Mouse (Mus musculus): ENCODE measurements at regions not wholly inside any gene's neighbourhood (a gene's known extent, or its start where the extent isn't known, plus 50 kb on each side); places are given as distances from the start of the nearest gene placed in this dataset.

- Histone ChIP-seq H3K4me1 (no peaks in the 10 kb centered on the region), H3K4me2 (no peak overlapping the region), H3K4me3 (replicated peaks) (no peak overlapping the region), H3K9me3 (no peaks in the 10 kb centered on the region), H3K9ac (no peak overlapping the region), H3K27ac (no peak overlapping the region), H3K27me3 (replicated peaks) (no peaks in the 10 kb centered on the region), H3K36me3 (no peaks in the 10 kb centered on the region)
- 58% methylated on average over 4 of the region's 4 CpGs for WGBS
- no peak for ATAC-seq (ENCODE audit: insufficient read depth, low FRiP score, low read depth)
These were observed 204.6 kb upstream of the Mme start for GRCm38 (mm10) chr3:63036691-63037090.

DNA sequence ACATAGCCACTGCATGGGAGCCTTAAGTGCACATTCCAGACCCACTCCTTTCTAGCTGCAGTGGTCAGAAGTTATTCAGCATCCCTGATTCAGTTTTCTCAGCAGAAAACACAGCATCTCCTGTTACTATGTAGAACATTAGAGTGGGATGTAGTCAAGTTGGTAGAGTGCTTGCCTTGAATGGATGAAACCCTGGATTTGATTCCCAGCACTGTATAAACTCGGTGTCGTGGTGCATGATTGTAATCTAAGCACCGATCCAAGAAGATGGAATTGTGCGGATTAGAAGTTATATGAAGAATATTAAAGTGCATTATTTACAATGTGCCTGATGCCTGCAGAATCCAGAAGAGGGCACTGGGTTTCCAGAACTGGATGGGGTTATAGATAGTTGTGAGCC is 170.6 kb upstream of the Mme start:
- 89% methylated on average over 4 of the region's 4 CpGs for WGBS

GRCm38 (mm10) chr3:63073051-63073450 is 168.3 kb upstream of the Mme start:
- Histone ChIP-seq H3K4me2 (no peak overlapping the region), H3K4me1 (no peaks in the 10 kb centered on the region), H3K36me3 (no peaks in the 10 kb centered on the region), H3K4me3 (replicated peaks) (no peak overlapping the region), H3K9ac (no peak overlapping the region), H3K9me3 (no peaks in the 10 kb centered on the region), H3K27me3 (replicated peaks) (no peaks in the 10 kb centered on the region), H3K27ac (no peak overlapping the region)
- ATAC-seq (ENCODE audit: insufficient read depth, low FRiP score, low read depth), result no peak

More for the DNA sequence above, 170.6 kb upstream of the Mme start:
- Histone ChIP-seq H3K4me2 (no peak overlapping the region), H3K4me3 (replicated peaks) (no peak overlapping the region), H3K27me3 (replicated peaks) (no peaks in the 10 kb centered on the region), H3K27ac (no peak overlapping the region), H3K9ac (no peak overlapping the region), H3K36me3 (no peaks in the 10 kb centered on the region), H3K4me1 (no peaks in the 10 kb centered on the region), H3K9me3 (no peaks in the 10 kb centered on the region)
- no peak for ATAC-seq (ENCODE audit: insufficient read depth, low FRiP score, low read depth)

DNA sequence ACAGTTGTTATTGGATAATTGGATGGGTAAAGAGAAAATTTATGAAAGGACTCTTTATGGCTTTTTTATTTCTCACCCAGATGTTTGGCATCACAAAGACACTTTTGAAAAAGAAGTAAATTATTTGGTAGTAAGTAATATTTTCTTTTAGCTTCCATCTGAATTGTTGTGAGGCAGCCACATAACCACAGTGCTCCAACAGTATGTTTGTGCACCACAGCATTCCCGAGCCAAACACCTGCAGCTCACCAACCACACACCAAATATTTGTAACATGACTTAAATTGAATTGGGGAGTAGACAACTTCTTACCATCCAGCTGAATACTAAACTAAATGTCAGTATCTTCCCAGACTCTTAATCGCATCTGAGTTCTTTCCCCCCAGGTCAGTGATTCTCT is 163.2 kb upstream of the Mme start:
- Histone ChIP-seq H3K27ac (no peak overlapping the region), H3K4me1 (no peaks in the 10 kb centered on the region), H3K4me2 (no peak overlapping the region), H3K4me3 (replicated peaks) (no peak overlapping the region), H3K27me3 (replicated peaks) (no peaks in the 10 kb centered on the region), H3K9ac (no peak overlapping the region), H3K9me3 (no peaks in the 10 kb centered on the region), H3K36me3 (no peaks in the 10 kb centered on the region)
- ATAC-seq (ENCODE audit: insufficient read depth, low FRiP score, low read depth), result no peak
- 76% methylated on average over 2 of the region's 2 CpGs for WGBS

DNA sequence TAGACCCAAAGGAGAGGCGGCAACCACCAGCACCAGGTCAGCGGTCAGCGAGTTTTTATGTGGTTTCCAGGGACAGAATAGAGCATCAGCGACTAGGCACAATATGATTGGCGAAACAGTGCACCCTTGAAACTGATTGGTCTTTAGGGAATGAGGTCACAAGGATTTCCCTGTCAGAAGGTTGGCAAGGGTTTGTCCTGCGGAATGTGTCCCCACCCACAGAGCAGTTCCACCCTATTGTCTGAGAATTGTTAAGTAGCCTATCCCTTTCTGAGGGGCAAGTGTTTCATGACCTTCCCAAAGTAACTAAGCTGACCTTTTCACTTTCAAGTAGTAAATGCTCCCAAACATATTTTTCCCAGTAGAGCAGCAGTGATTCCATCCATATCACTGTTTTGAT is 159.2 kb upstream of the Mme start:
- Histone ChIP-seq H3K4me2 (no peak overlapping the region), H3K27me3 (replicated peaks) (no peaks in the 10 kb centered on the region), H3K36me3 (no peaks in the 10 kb centered on the region), H3K9ac (no peak overlapping the region), H3K4me3 (replicated peaks) (no peak overlapping the region), H3K4me1 (no peaks in the 10 kb centered on the region), H3K9me3 (no peaks in the 10 kb centered on the region), H3K27ac (no peak overlapping the region)
- no peak for ATAC-seq (ENCODE audit: insufficient read depth, low FRiP score, low read depth)
- WGBS, result 90% methylated on average over 6 of the region's 6 CpGs

DNA sequence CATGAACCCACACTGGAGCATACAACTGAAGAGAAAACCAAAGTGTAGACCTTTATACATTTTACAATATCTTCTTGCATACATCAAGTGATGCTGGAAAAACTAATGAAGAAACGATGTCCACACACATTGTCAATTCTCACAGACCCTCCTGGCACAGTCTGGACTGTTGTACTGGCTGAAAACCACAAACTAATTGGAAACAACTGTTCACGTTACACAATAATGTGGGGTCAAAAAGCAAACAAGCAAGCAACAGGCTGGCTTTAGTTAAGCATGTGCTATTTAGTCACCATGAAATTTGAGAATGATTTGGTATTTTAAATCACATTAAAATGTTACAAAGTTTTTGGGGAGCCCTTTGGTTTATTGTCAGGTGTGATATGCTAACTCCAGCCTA is 155.9 kb upstream of the Mme start:
- Histone ChIP-seq H3K4me2 (no peak overlapping the region), H3K4me3 (replicated peaks) (no peak overlapping the region), H3K36me3 (no peaks in the 10 kb centered on the region), H3K27ac (no peak overlapping the region), H3K27me3 (replicated peaks) (no peaks in the 10 kb centered on the region), H3K4me1 (no peaks in the 10 kb centered on the region), H3K9ac (no peak overlapping the region), H3K9me3 (no peaks in the 10 kb centered on the region)
- 83% methylated on average over 2 of the region's 2 CpGs for WGBS
- ATAC-seq (ENCODE audit: insufficient read depth, low FRiP score, low read depth), result no peak

GRCm38 (mm10) chr3:63092901-63093300 is 148.4 kb upstream of the Mme start:
- Histone ChIP-seq H3K4me3 (replicated peaks) (no peak overlapping the region), H3K4me2 (no peak overlapping the region), H3K9ac (no peak overlapping the region), H3K9me3 (no peaks in the 10 kb centered on the region), H3K4me1 (no peaks in the 10 kb centered on the region), H3K27ac (no peak overlapping the region), H3K27me3 (replicated peaks) (no peaks in the 10 kb centered on the region), H3K36me3 (no peaks in the 10 kb centered on the region)
- no peak for ATAC-seq (ENCODE audit: insufficient read depth, low FRiP score, low read depth)
- WGBS, result 37% methylated on average over 1 of the region's 1 CpGs

DNA sequence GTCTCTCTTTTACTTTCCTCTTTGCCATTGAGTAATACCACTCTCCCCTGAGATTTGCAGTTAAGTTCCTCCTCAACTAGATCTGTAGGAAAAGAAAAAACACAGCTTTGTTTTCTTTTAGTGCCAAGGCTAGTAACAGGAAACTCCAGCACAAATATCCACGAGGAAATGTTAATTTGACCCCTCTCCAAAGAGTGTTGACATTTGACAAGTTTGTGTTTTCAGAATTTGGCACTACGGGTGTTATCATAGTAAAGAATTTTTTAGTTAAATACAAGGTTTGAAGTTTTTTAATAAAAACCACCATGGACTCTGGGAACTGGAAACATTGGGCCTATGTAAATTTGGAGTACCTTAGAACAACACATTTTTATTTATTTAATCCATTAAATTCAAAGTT is 126.1 kb upstream of the Mme start:
- H3K27me3 ChIP-seq (replicated peaks), result no peaks in the 10 kb centered on the region
- ATAC-seq (ENCODE audit: insufficient read depth, low FRiP score, low read depth), result no peak
- H3K4me2 ChIP-seq, result no peak overlapping the region
- H3K9ac ChIP-seq, result no peak overlapping the region
- 33% methylated on average over 2 of the region's 2 CpGs for WGBS
- no peaks in the 10 kb centered on the region for H3K4me1 ChIP-seq
- H3K27ac ChIP-seq, result no peak overlapping the region
- H3K4me3 ChIP-seq (replicated peaks), result no peak overlapping the region
- no peaks in the 10 kb centered on the region for H3K36me3 ChIP-seq
- H3K9me3 ChIP-seq, result no peaks in the 10 kb centered on the region

GRCm38 (mm10) chr3:63131883-63132282 is 109.5 kb upstream of the Mme start:
- 81% methylated on average over 3 of the region's 3 CpGs for WGBS
- ATAC-seq (ENCODE audit: insufficient read depth, low FRiP score, low read depth), result no peak
- no peaks in the 10 kb centered on the region for H3K36me3 ChIP-seq

GRCm38 (mm10) chr3:63137391-63138147 is 103.8 kb upstream of the Mme start:
- Histone ChIP-seq H3K27ac (no peak overlapping the region), H3K9me3 (no peaks in the 10 kb centered on the region), H3K36me3 (no peaks in the 10 kb centered on the region), H3K27me3 (replicated peaks) (no peaks in the 10 kb centered on the region), H3K4me1 (no peaks in the 10 kb centered on the region), H3K4me3 (replicated peaks) (no peak overlapping the region), H3K4me2 (no peak overlapping the region), H3K9ac (no peak overlapping the region)
- 53% methylated on average over 10 of the region's 10 CpGs for WGBS
- ATAC-seq (ENCODE audit: insufficient read depth, low FRiP score, low read depth), result peak; percentile 27; the same call in 1 of the 2 replicates

More at GRCm38 (mm10) chr3:63131883-63132282, 109.5 kb upstream of the Mme start:
- H3K27me3 ChIP-seq (replicated peaks), result no peaks in the 10 kb centered on the region
- no peak overlapping the region for H3K4me3 ChIP-seq (replicated peaks)
- H3K9ac ChIP-seq, result no peak overlapping the region
- H3K27ac ChIP-seq, result no peak overlapping the region
- H3K4me1 ChIP-seq, result no peaks in the 10 kb centered on the region
- H3K4me2 ChIP-seq, result no peak overlapping the region
- no peaks in the 10 kb centered on the region for H3K9me3 ChIP-seq

DNA sequence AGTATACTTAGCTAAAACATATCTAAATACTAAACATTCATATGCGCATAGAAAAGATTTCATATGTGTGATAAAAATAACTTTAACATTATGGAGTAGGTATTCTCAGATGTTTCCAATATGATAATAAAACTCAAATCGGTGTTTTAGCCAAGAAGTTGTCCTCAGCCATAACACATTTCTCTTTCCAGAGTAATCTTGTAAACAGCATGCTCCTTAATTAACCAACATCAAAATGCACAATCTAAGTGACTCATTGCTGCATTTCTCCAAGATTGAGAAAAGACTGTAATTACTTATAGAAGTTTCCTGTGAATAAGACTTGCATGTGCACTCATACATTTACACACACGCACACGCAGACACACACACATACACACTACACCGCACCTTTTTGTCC is 95.1 kb upstream of the Mme start:
- H3K9me3 ChIP-seq, result no peaks in the 10 kb centered on the region
- no peaks in the 10 kb centered on the region for H3K27me3 ChIP-seq (replicated peaks)
- H3K4me2 ChIP-seq, result no peak overlapping the region
- no peak overlapping the region for H3K27ac ChIP-seq
- H3K4me1 ChIP-seq, result no peaks in the 10 kb centered on the region
- no peaks in the 10 kb centered on the region for H3K36me3 ChIP-seq
- WGBS, result 93% methylated on average over 5 of the region's 5 CpGs
- H3K9ac ChIP-seq, result no peak overlapping the region
- no peak for ATAC-seq (ENCODE audit: insufficient read depth, low FRiP score, low read depth)
- H3K4me3 ChIP-seq (replicated peaks), result no peak overlapping the region

- H3K27ac ChIP-seq, result no peak overlapping the region
- no peaks in the 10 kb centered on the region for H3K27me3 ChIP-seq (replicated peaks)
- no peaks in the 10 kb centered on the region for H3K4me1 ChIP-seq
- 86% methylated on average over 5 of the region's 5 CpGs for WGBS
- H3K9ac ChIP-seq, result no peak overlapping the region
- no peak overlapping the region for H3K4me3 ChIP-seq (replicated peaks)
- H3K36me3 ChIP-seq, result no peaks in the 10 kb centered on the region
- no peak for ATAC-seq (ENCODE audit: insufficient read depth, low FRiP score, low read depth)
- no peaks in the 10 kb centered on the region for H3K9me3 ChIP-seq
- no peak overlapping the region for H3K4me2 ChIP-seq
These were observed 58.7 kb upstream of the Mme start for GRCm38 (mm10) chr3:63182411-63183166.

All from stomach, embryonic 15.5 days (tissue).